Mouse (Mus musculus) ES-E14 (cell line): Measurements from ENCODE around the gene Chrna10. TPM values are rescaled to one million over a fixed set of nuclear protein-coding genes. Genes with fewer than 3 reads are reported as not detected.

Experiments
- DNase-seq: peaks from one replicate; pipeline ENCODE4 v3.0.0-alpha.2; 2013; ENCODE audit warnings: low read depth, low spot score
- H3K27ac ChIP-seq: 2 replicates; pipeline ENCODE4 v1.5.1; 2012; ENCODE audit warnings: low read depth, mild to moderate bottlenecking, low read length, moderate library complexity, mixed read lengths; ENCODE audit not compliant: poor library complexity, insufficient read depth, severe bottlenecking
- H3K36me3 ChIP-seq: 2 replicates; pipeline ENCODE4 v1.6.1; 2012; ENCODE audit warnings: mild to moderate bottlenecking, low read length, moderate library complexity, mixed read lengths; ENCODE audit not compliant: control insufficient read depth, poor library complexity, insufficient read depth, severe bottlenecking
- H3K4me1 ChIP-seq, 2 experiments: fragments of 150-350 bp in 1 of 2; sonication (generic) in 1 of 2; 2 replicates each; pipeline ENCODE4 v1.6.1; 2012; ENCODE audit warnings: low read length in 2 of 2, mild to moderate bottlenecking in 1 of 2, mixed read lengths in 1 of 2; ENCODE audit not compliant: control insufficient read depth in 2 of 2, insufficient read depth in 2 of 2, poor library complexity in 1 of 2
- H3K4me3 ChIP-seq, 2 experiments: fragments of 150-350 bp in 1 of 2; sonication (generic) in 1 of 2; 2 replicates each; pipeline ENCODE4 v1.5.1; 2012; ENCODE audit warnings: low read length in 2 of 2, low read depth in 1 of 2, mild to moderate bottlenecking in 1 of 2, mixed read lengths in 1 of 2; ENCODE audit not compliant: insufficient read depth in 1 of 2, poor library complexity in 1 of 2, severe bottlenecking in 1 of 2
- H3K9ac ChIP-seq: 2 replicates; pipeline ENCODE4 v1.6.1; 2012; ENCODE audit warnings: low read depth, mild to moderate bottlenecking, low read length, mixed read lengths; ENCODE audit not compliant: poor library complexity, insufficient read depth, severe bottlenecking
- H3K9me3 ChIP-seq: fragments of 150-350 bp; sonication (generic); 2 replicates; pipeline ENCODE4 v1.6.1; 2012; ENCODE audit warnings: low read depth, mild to moderate bottlenecking, low read length; ENCODE audit not compliant: control insufficient read depth, insufficient read depth
- CHD2 ChIP-seq: IDR thresholded peaks from 2 replicates; pipeline ENCODE4 v1.6.1; 2014; ENCODE audit warnings: mild to moderate bottlenecking, low read depth, low read length, inconsistent platforms
- HCFC1 ChIP-seq: IDR thresholded peaks from 2 replicates; pipeline ENCODE4 v1.6.1; 2012; ENCODE audit warnings: low read length, inconsistent platforms, borderline replicate concordance; ENCODE audit not compliant: insufficient read depth
- MAFK ChIP-seq: IDR thresholded peaks from 2 replicates; pipeline ENCODE4 v1.6.1; 2014; ENCODE audit warnings: mild to moderate bottlenecking, low read depth, low read length, inconsistent platforms; ENCODE audit not compliant: insufficient read depth
- ZC3H11A ChIP-seq: IDR thresholded peaks from 2 replicates; pipeline ENCODE4 v1.6.1; 2012; ENCODE audit warnings: low read depth, mild to moderate bottlenecking, inconsistent platforms, low read length, borderline replicate concordance
- ZNF384 ChIP-seq: IDR thresholded peaks from 2 replicates; pipeline ENCODE4 v1.6.1; 2012; ENCODE audit warnings: low read depth, low read length, inconsistent platforms
- in situ Hi-C, 2 experiments: fragments of 600-800 bp; cut with MboI; formaldehyde crosslinking; loops; one replicate each; pipeline ENCODE4 v1.15.1; 2025; ENCODE audit warnings: low sequenced_read_pairs in 2 of 2, inconsistent platforms in 1 of 2; ENCODE audit not compliant: unreplicated experiment in 2 of 2
- total RNA-seq: library from RNA; depleted of rRNA; stranded (reverse); fragments of 300-350 nt; gene quantifications from 2 replicates; pipeline ENCODE4 v1.2.3, GENCODE M21; 2012

Gene Chrna10
- total RNA-seq, 1 experiment, result 0.27 TPM

DNA sequence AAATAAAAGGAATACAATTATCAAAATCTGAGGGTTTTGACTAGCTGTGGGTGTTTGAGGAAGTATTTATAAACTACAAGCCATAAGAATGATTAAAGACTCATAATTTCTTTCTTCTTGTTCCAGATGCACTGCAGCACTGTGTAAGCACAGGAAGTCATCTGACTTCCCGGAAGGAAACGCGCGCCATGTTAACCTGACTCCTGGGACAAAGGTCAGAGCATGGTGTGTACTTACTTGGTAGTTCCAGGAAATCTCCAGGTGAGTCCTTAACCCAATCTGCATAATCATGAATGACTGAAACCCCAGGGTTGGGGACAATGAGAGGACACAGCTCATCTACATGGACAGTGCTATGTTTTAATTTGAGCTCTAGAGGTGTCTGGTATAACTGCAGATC, 15.8 kb upstream of the Chrna10 start:
- no peak for DNase-seq
- Histone ChIP-seq H3K4me3 (no peak overlapping the region), H3K27ac (no peak overlapping the region; the same call in 1 of the 2 replicates), H3K4me1 (peaks cover 0 to 2% of the 10 kb centered on the region in 2 experiments; a peak in 1 of 4 replicates), H3K36me3 (peaks cover 35% of the 10 kb centered on the region), H3K9me3 (no peaks in the 10 kb centered on the region), H3K9ac (no peak overlapping the region)
- in situ Hi-C loops, result loop anchor here in 1 of 2 experiments (25.0 kb wide), 1 partner anchor 330 kb away; no protein-coding TSS in a partner anchor
- TF ChIP-seq HCFC1 (no peak), ZNF384 (no peak), MAFK (no peak), CHD2 (no peak), ZC3H11A (no peak)

DNA sequence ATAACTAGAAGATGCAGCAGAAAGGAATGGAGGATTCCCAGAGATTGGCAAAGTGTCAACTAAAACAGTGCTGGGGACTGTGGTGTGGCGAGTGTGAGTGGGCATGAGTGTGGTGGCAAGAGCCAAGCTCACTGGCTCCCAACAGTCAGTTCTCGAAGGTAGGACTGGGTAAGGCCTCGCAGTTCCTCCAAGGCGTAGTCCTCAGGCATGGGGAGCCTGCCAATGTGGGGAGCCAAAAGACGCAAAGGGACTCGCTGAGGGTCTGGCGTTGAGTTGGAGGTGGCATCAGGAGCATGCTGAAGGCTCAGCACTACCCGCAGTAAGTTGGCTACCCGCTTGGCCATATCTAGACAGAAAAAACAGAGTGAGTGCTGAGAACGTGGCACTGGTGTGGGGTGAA, 3.7 kb upstream of the Chrna10 start:
- H3K9me3 ChIP-seq, result no peaks in the 10 kb centered on the region
- peaks cover 47% of the 10 kb centered on the region for H3K36me3 ChIP-seq
- H3K4me3 ChIP-seq, result no peak overlapping the region
- H3K27ac ChIP-seq, result no peak overlapping the region; the same call in 1 of the 2 replicates
- H3K9ac ChIP-seq, result no peak overlapping the region
- no peak for DNase-seq
- in situ Hi-C loops, result loop anchor here in 1 of 2 experiments (10.0 kb wide), 1 partner anchor 334 kb away; no protein-coding TSS in a partner anchor
- TF ChIP-seq ZNF384, result no peak
- TF ChIP-seq ZC3H11A, result no peak
- no peak for TF ChIP-seq HCFC1
- TF ChIP-seq CHD2, result no peak
- no peak for TF ChIP-seq MAFK
- peaks cover 0 to 3% of the 10 kb centered on the region in 2 experiments; a peak in 1 of 4 replicates for H3K4me1 ChIP-seq

DNA sequence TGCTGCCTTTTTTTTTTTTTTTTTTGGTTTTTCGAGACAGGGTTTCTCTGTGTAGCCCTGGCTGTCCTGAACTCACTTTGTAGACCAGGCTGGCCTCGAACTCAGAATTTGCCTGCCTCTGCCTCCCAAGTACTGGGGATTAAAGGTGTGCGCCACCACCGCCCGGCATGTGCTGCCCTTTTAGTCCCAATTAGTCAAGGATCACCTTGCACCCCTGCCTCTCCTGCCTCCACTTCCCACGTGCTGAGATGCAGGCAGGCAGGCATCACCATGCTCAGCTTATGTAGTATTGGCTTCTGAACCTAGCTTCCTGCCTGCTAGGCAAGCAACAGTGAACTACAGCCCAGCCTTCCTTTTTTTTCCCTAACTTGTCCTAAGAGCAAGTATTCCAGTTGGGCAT, 754 bp upstream of the Chrna10 start:
- DNase-seq, result no peak
- no peaks in the 10 kb centered on the region for H3K9me3 ChIP-seq
- H3K4me1 ChIP-seq, result peaks cover 0 to 10% of the 10 kb centered on the region in 2 experiments; a peak in 1 of 4 replicates
- TF ChIP-seq ZC3H11A (no peak), ZNF384 (no peak), MAFK (no peak), CHD2 (no peak), HCFC1 (no peak)
- H3K36me3 ChIP-seq, result peaks cover 20% of the 10 kb centered on the region
- H3K27ac ChIP-seq, result no peak overlapping the region
- H3K4me3 ChIP-seq, result no peak overlapping the region
- H3K9ac ChIP-seq, result no peak overlapping the region
- in situ Hi-C loops, result no loop called here

DNA sequence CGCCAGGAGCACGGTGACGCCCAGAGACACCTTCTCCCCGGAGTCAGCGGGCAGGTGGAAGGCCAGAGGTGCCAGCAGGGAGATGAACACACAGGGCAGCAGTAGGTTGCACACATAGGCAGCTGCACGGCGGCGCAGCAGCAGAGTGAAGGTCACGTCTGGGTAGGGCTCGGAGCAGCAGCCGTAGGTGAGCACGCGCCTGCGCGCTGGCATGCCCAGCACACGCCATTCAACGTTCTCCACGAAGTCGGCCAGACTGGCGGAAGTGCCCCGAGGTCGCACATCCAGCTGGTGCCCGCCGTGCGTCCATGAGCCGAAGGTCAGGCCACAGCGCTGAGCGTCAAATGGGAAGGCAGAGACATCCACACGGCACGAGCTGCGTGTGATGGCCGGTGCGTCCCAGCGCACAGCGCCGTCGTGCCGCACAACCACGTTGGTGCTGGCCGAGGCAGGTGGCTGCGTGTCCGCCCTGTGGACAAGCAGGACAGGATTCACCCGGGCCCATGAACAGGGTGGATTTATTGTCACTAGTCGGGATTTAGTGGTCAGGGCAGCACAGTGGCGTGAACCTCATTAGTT, 3.4 kb downstream of the Chrna10 start:
- no peak for TF ChIP-seq HCFC1
- TF ChIP-seq MAFK, result no peak
- TF ChIP-seq ZNF384, result no peak
- no peak for TF ChIP-seq CHD2
- no peak for TF ChIP-seq ZC3H11A
- Histone ChIP-seq H3K27ac (no peak overlapping the region), H3K36me3 (no peaks in the 10 kb centered on the region), H3K9me3 (no peaks in the 10 kb centered on the region), H3K9ac (peak overlapping the region; percentile 17; the same call in 1 of the 2 replicates), H3K4me1 (peaks cover 0 to 10% of the 10 kb centered on the region in 2 experiments; a peak in 1 of 4 replicates), H3K4me3 (peak overlapping the region; percentile 54 to 59; a peak in 3 of 4 replicates)
- no peak for DNase-seq
- in situ Hi-C loops, result no loop called here
